Mouse (Mus musculus): ENCODE measurements around the gene Cst8. TPM values are rescaled to one million over a fixed set of nuclear protein-coding genes. Genes with fewer than 3 reads are reported as not detected.
"Not testable (repeated sequence)": the region's sequence is repeated elsewhere in the genome, so short reads cannot be mapped to it uniquely, and the experiment has no call there.

The Cst8 gene
- polyA plus RNA-seq (2014; fragmentation: Nextera tagmentation; extraction: Ambion mirVana): not detected in 2 replicates

- no peaks in the 10 kb centered on the region for H3K36me3 ChIP-seq (ENCODE audit: control insufficient read depth, insufficient read depth, low read length)
- no peak within 1 kb of the TSS for H3K4me2 ChIP-seq
- 96% methylated on average over 1 of the region's 1 CpGs for whole genome bisulfite sequencing
- H3K27ac ChIP-seq (ENCODE audit: low read depth, low read length): no peak within 1 kb of the TSS
- no peak for ATAC-seq (ENCODE audit: low FRiP score)
- H3K4me1 ChIP-seq (ENCODE audit: control insufficient read depth, insufficient read depth, low read length): no peaks in the 10 kb centered on the region
- H3K27me3 ChIP-seq (ENCODE audit: control insufficient read depth, insufficient read depth, low read length): no peaks in the 10 kb centered on the region
- no peak within 1 kb of the TSS for H3K9ac ChIP-seq (ENCODE audit: low read length)
- no peak for DNase-seq (ENCODE audit: low spot score, missing footprints)
- H3K4me3 ChIP-seq (ENCODE audit: low read depth, low read length): no peak within 1 kb of the TSS
- H3K9me3 ChIP-seq (ENCODE audit: control insufficient read depth, low read length): no peaks in the 10 kb centered on the region
These were observed at the start of gene Cst8 for GRCm38 (mm10) chr2:148798485-148798884. TSS of gene Cst8 (plus strand) at chr2:148798785.

GRCm38 (mm10) chr2:148750058-148750457, 48.5 kb upstream of the Cst8 start, which contains the start of gene Cstl1:
TSS of gene Cstl1 (plus strand) at chr2:148750358.
- ATAC-seq (ENCODE audit: low FRiP score) (no peak), DNase-seq (ENCODE audit: low spot score, missing footprints) (no peak)
- H3K4me1 ChIP-seq (ENCODE audit: control insufficient read depth, insufficient read depth, low read length): no peaks in the 10 kb centered on the region
- no peaks in the 10 kb centered on the region for H3K36me3 ChIP-seq (ENCODE audit: control insufficient read depth, insufficient read depth, low read length)
- H3K9ac ChIP-seq (ENCODE audit: low read length): no peak within 1 kb of the TSS
- H3K27me3 ChIP-seq (ENCODE audit: control insufficient read depth, insufficient read depth, low read length): no peaks in the 10 kb centered on the region
- 74% methylated on average over 1 of the region's 1 CpGs for WGBS
- no peaks in the 10 kb centered on the region for H3K9me3 ChIP-seq (ENCODE audit: control insufficient read depth, low read length)
- no peak within 1 kb of the TSS for H3K4me2 ChIP-seq
- no peak within 1 kb of the TSS for H3K4me3 ChIP-seq (ENCODE audit: low read depth, low read length)
- no peak within 1 kb of the TSS for H3K27ac ChIP-seq (ENCODE audit: low read depth, low read length)

- DNase-seq (ENCODE audit: low spot score, missing footprints): peak; percentile 95
- H3K4me1 ChIP-seq (ENCODE audit: control insufficient read depth, insufficient read depth, low read length): no peaks in the 10 kb centered on the region
- no peak overlapping the region for H3K9ac ChIP-seq (ENCODE audit: low read length)
- peak overlapping the region; percentile 29; the same call in 1 of the 2 replicates for H3K4me2 ChIP-seq
- H3K9me3 ChIP-seq (ENCODE audit: control insufficient read depth, low read length): no peaks in the 10 kb centered on the region
- H3K4me3 ChIP-seq (ENCODE audit: low read depth, low read length): no peak overlapping the region; the same call in 1 of the 2 replicates
- H3K36me3 ChIP-seq (ENCODE audit: control insufficient read depth, insufficient read depth, low read length): no peaks in the 10 kb centered on the region
- no peak overlapping the region for H3K27ac ChIP-seq (ENCODE audit: low read depth, low read length)
- 19% methylated on average over 15 of the region's 15 CpGs for WGBS
- peak; percentile 82 for ATAC-seq (ENCODE audit: low FRiP score)
- H3K27me3 ChIP-seq (ENCODE audit: control insufficient read depth, insufficient read depth, low read length): no peaks in the 10 kb centered on the region
These were observed 46.4 kb upstream of the Cst8 start for GRCm38 (mm10) chr2:148751893-148752813.

- ATAC-seq (ENCODE audit: low FRiP score): no peak
- peak; percentile 70 for DNase-seq (ENCODE audit: low spot score, missing footprints)
- H3K27me3 ChIP-seq (ENCODE audit: control insufficient read depth, insufficient read depth, low read length): no peaks in the 10 kb centered on the region
- no peaks in the 10 kb centered on the region for H3K4me1 ChIP-seq (ENCODE audit: control insufficient read depth, insufficient read depth, low read length)
- 80% methylated on average over 1 of the region's 1 CpGs for WGBS
- H3K36me3 ChIP-seq (ENCODE audit: control insufficient read depth, insufficient read depth, low read length): no peaks in the 10 kb centered on the region
- H3K4me2 ChIP-seq: no peak overlapping the region
- H3K4me3 ChIP-seq (ENCODE audit: low read depth, low read length): no peak overlapping the region
- no peak overlapping the region for H3K27ac ChIP-seq (ENCODE audit: low read depth, low read length)
- H3K9ac ChIP-seq (ENCODE audit: low read length): no peak overlapping the region
- no peaks in the 10 kb centered on the region for H3K9me3 ChIP-seq (ENCODE audit: control insufficient read depth, low read length)
These were observed 44.2 kb upstream of the Cst8 start for GRCm38 (mm10) chr2:148754310-148754846.

DNA sequence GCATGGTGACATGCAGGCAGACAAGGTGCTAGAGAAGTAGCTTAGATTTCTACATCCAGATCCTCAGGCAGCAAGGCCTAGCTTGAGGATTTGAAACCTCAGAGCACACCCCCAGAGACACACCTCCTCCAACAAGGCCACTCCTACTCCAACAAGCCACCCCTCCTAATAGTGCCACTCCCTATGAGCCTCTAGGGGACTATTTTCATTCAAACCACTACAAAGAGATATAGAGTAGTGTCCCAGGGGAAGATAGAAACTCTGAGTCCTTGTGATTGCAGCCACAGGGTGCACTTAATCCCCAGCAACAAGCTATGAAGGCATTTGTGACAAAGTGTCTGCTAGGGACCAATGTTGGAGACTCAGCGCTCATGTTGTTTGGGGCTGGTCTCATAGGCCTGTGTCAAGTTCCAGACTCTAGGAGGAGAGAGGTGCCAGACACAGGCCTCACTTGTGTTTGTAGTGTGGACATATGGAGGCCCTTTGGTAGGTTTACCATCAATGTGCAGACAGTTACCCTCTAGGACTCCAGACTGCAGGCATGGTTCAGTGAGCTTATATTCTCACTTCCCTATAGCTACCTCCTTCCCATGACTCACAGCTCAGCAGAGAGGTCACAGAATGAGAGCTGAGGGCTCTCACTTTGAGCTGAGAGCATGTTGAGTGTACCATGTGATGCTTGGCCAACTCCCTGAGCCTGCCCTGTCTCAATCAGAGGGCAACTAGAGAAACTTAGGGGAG, 34.8 kb upstream of the Cst8 start:
- WGBS: 96% methylated on average over 1 of the region's 1 CpGs
- no peak overlapping the region for H3K4me2 ChIP-seq
- no peak overlapping the region for H3K9ac ChIP-seq (ENCODE audit: low read length)
- DNase-seq (ENCODE audit: low spot score, missing footprints): no peak
- H3K4me1 ChIP-seq (ENCODE audit: control insufficient read depth, insufficient read depth, low read length): no peaks in the 10 kb centered on the region
- no peaks in the 10 kb centered on the region for H3K27me3 ChIP-seq (ENCODE audit: control insufficient read depth, insufficient read depth, low read length)
- H3K9me3 ChIP-seq (ENCODE audit: control insufficient read depth, low read length): no peaks in the 10 kb centered on the region
- no peak overlapping the region for H3K27ac ChIP-seq (ENCODE audit: low read depth, low read length)
- ATAC-seq (ENCODE audit: low FRiP score): no peak
- H3K4me3 ChIP-seq (ENCODE audit: low read depth, low read length): no peak overlapping the region
- H3K36me3 ChIP-seq (ENCODE audit: control insufficient read depth, insufficient read depth, low read length): no peaks in the 10 kb centered on the region

GRCm38 (mm10) chr2:148771397-148771796, 27.2 kb upstream of the Cst8 start, which contains the start of gene Cst11:
TSS of gene Cst11 (minus strand) at chr2:148771497.
- not testable (repeated sequence) for H3K4me2 ChIP-seq; H3K4me1 ChIP-seq (ENCODE audit: control insufficient read depth, insufficient read depth, low read length)
- 80% methylated on average over 4 of the region's 4 CpGs for WGBS

GRCm38 (mm10) chr2:148781709-148782108, 16.9 kb upstream of the Cst8 start, which contains the start of gene 8030411F24Rik:
TSS of gene 8030411F24Rik (plus strand) at chr2:148782009.
- DNase-seq (ENCODE audit: low spot score, missing footprints) (no peak), ATAC-seq (ENCODE audit: low FRiP score) (no peak)
- Histone ChIP-seq H3K4me1 (ENCODE audit: control insufficient read depth, insufficient read depth, low read length) (no peaks in the 10 kb centered on the region), H3K36me3 (ENCODE audit: control insufficient read depth, insufficient read depth, low read length) (no peaks in the 10 kb centered on the region), H3K4me3 (ENCODE audit: low read depth, low read length) (no peak within 1 kb of the TSS), H3K9ac (ENCODE audit: low read length) (no peak within 1 kb of the TSS), H3K4me2 (no peak within 1 kb of the TSS), H3K27ac (ENCODE audit: low read depth, low read length) (no peak within 1 kb of the TSS), H3K9me3 (ENCODE audit: control insufficient read depth, low read length) (no peaks in the 10 kb centered on the region), H3K27me3 (ENCODE audit: control insufficient read depth, insufficient read depth, low read length) (no peaks in the 10 kb centered on the region)
- WGBS: 5% methylated on average over 1 of the region's 1 CpGs

More at GRCm38 (mm10) chr2:148771397-148771796, 27.2 kb upstream of the Cst8 start, which contains the start of gene Cst11:
- H3K9ac ChIP-seq (ENCODE audit: low read length); ATAC-seq (ENCODE audit: low FRiP score); H3K4me3 ChIP-seq (ENCODE audit: low read depth, low read length); H3K27me3 ChIP-seq (ENCODE audit: control insufficient read depth, insufficient read depth, low read length); H3K36me3 ChIP-seq (ENCODE audit: control insufficient read depth, insufficient read depth, low read length); H3K9me3 ChIP-seq (ENCODE audit: control insufficient read depth, low read length); H3K27ac ChIP-seq (ENCODE audit: low read depth, low read length); DNase-seq (ENCODE audit: low spot score, missing footprints): not testable (repeated sequence)

DNA sequence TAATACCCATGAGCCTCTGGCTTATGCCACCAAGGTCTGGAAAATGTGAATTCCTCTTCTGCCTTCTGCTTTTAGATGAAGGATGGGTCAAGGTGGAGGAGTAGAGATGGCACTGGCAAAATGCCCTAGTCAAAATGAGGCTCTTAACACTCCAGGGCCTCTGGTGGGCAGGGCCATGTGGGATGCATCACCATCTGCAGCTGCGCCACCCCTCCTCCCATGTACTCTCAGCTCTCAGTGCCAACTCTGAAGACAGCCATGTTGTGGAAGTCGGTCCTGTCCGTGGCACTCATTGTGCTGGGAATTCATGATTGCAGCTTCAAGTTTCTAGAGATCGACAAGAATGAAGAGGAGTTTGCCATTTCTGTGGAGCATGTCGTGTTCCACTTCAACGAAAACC, 9.4 kb upstream of the Cst8 start, which contains the start of gene Cst12:
Cst12 (plus strand) TSS at position 220 of the 400 bp plus-strand sequence.
- H3K36me3 ChIP-seq (ENCODE audit: control insufficient read depth, insufficient read depth, low read length): no peaks in the 10 kb centered on the region
- WGBS: 90% methylated on average over 6 of the region's 6 CpGs
- no peak within 1 kb of the TSS for H3K4me2 ChIP-seq
- H3K27me3 ChIP-seq (ENCODE audit: control insufficient read depth, insufficient read depth, low read length): no peaks in the 10 kb centered on the region
- no peak within 1 kb of the TSS for H3K27ac ChIP-seq (ENCODE audit: low read depth, low read length)
- no peak within 1 kb of the TSS for H3K4me3 ChIP-seq (ENCODE audit: low read depth, low read length)
- H3K4me1 ChIP-seq (ENCODE audit: control insufficient read depth, insufficient read depth, low read length): no peaks in the 10 kb centered on the region
- no peak for DNase-seq (ENCODE audit: low spot score, missing footprints)
- ATAC-seq (ENCODE audit: low FRiP score): no peak
- H3K9me3 ChIP-seq (ENCODE audit: control insufficient read depth, low read length): no peaks in the 10 kb centered on the region
- H3K9ac ChIP-seq (ENCODE audit: low read length): no peak within 1 kb of the TSS
